Comparison of ENCODE assay signal across 10 mouse cellular contexts in genomic region chr3:38820787-38821186, GRCm38 (mm10).
DNase-seq lines count a peak whose midpoint lies in the region; ATAC-seq and TF ChIP-seq lines count a peak whose summit lies in the region.
"Had no signal": no experiment of that assay in that cellular context is flagged by ENCODE, and none has a peak within 500 bp of the region (broad histone marks: within the 10 kb centered on the region; RNA-seq: fewer than 3 reads in every experiment).

No protein-coding gene starts in this region.

- H3K27me3 ChIP-seq in hindbrain, embryonic 13.5 days, result no peaks in the 10 kb centered on the region
- H3K27me3 ChIP-seq in midbrain, embryonic 16.5 days (ENCODE audit: control insufficient read depth, insufficient read depth, low read depth, low read length), result no peaks in the 10 kb centered on the region
- H3K27me3 ChIP-seq in intestine, embryonic 16.5 days (replicated peaks; ENCODE audit: control insufficient read depth, insufficient read depth, low read length), result no peaks in the 10 kb centered on the region

- no peak for DNase-seq in gastrocnemius, adult 2 months
- DNase-seq in gastrocnemius, postnatal 4 days (ENCODE audit: low spot score in 2 of 2), result no peak
- DNase-seq in brain, embryonic 14.5 days (ENCODE audit: low read depth), result peak; percentile 58
- DNase-seq in heart, postnatal 14 days, result no peak
- DNase-seq: adrenal gland, adult 2 months; lung, postnatal 14 days had no signal

- H3K36me3 ChIP-seq in hindbrain, embryonic 13.5 days, result no peaks in the 10 kb centered on the region
- H3K36me3 ChIP-seq in midbrain, embryonic 16.5 days (ENCODE audit: control insufficient read depth, insufficient read depth, low read length), result no peaks in the 10 kb centered on the region
- H3K36me3 ChIP-seq in intestine, embryonic 16.5 days (ENCODE audit: control insufficient read depth, insufficient read depth, low read length), result no peaks in the 10 kb centered on the region

- H3K27ac ChIP-seq in gastrocnemius, adult 2 months, result peak overlapping the region; percentile 48
- 0 out of 2 replicates have a peak overlapping the region, but pooled peaks have one; percentile 27 for H3K27ac ChIP-seq in hindbrain, embryonic 13.5 days
- no peak overlapping the region for H3K27ac ChIP-seq in midbrain, embryonic 16.5 days (ENCODE audit: low read length)
- H3K27ac ChIP-seq in intestine, embryonic 16.5 days (ENCODE audit: low read length), result no peak overlapping the region

- 37% methylated on average over 9 of the region's 9 CpGs for WGBS in hindbrain, embryonic 13.5 days
- WGBS in midbrain, embryonic 16.5 days, result 30% methylated on average over 9 of the region's 9 CpGs
- 38% methylated on average over 9 of the region's 9 CpGs for WGBS in intestine, embryonic 16.5 days

- H3K4me3 ChIP-seq in gastrocnemius, adult 2 months, result no peak overlapping the region
- no peak overlapping the region for H3K4me3 ChIP-seq in hindbrain, embryonic 13.5 days
- no peak overlapping the region for H3K4me3 ChIP-seq in midbrain, embryonic 16.5 days (ENCODE audit: low read depth, low read length)
- H3K4me3 ChIP-seq in intestine, embryonic 16.5 days (ENCODE audit: low read length), result no peak overlapping the region

- peaks cover 16% of the 10 kb centered on the region for H3K4me1 ChIP-seq in hindbrain, embryonic 13.5 days (replicated peaks)
- peaks cover 10% of the 10 kb centered on the region; the same call in 1 of the 2 replicates for H3K4me1 ChIP-seq in midbrain, embryonic 16.5 days (ENCODE audit: control insufficient read depth, insufficient read depth, low read length)
- no peaks in the 10 kb centered on the region for H3K4me1 ChIP-seq in intestine, embryonic 16.5 days (ENCODE audit: control insufficient read depth, insufficient read depth, low read length)

- H3K4me2 ChIP-seq in hindbrain, embryonic 13.5 days, result peak overlapping the region; percentile 32; the same call in 1 of the 2 replicates
- H3K4me2 ChIP-seq in midbrain, embryonic 16.5 days (ENCODE audit: low read length), result peak overlapping the region; percentile 21; the same call in 1 of the 2 replicates
- no peak overlapping the region for H3K4me2 ChIP-seq in intestine, embryonic 16.5 days (ENCODE audit: low read depth, low read length)
- H3K4me2 ChIP-seq: heart, embryonic 11.5 days had no signal

- no peak for TF ChIP-seq CTCF in gastrocnemius, adult 2 months (IDR thresholded peaks at IDR 0.05)
- TF ChIP-seq CTCF in brain, embryonic 14.5 days (IDR thresholded peaks at IDR 0.05; ENCODE audit: borderline replicate concordance, extremely low read depth, insufficient read depth, insufficient read length), result no peak

- no peak overlapping the region; the same call in 1 of the 2 replicates for H3K9ac ChIP-seq in hindbrain, embryonic 13.5 days
- H3K9ac ChIP-seq in midbrain, embryonic 16.5 days (ENCODE audit: low read depth, low read length), result no peak overlapping the region
- no peak overlapping the region for H3K9ac ChIP-seq in intestine, embryonic 16.5 days (ENCODE audit: low read depth, low read length)

- peak; percentile 74; the same call in 1 of the 2 replicates for ATAC-seq in hindbrain, embryonic 13.5 days (ENCODE audit: low FRiP score)
- ATAC-seq in midbrain, embryonic 16.5 days, result peak; percentile 63; the same call in 1 of the 2 replicates
- ATAC-seq in intestine, embryonic 16.5 days, result no peak

- H3K9me3 ChIP-seq in hindbrain, embryonic 13.5 days, result no peaks in the 10 kb centered on the region
- no peaks in the 10 kb centered on the region for H3K9me3 ChIP-seq in midbrain, embryonic 16.5 days (replicated peaks; ENCODE audit: control insufficient read depth, low read length, poor library complexity, severe bottlenecking)
- no peaks in the 10 kb centered on the region for H3K9me3 ChIP-seq in intestine, embryonic 16.5 days (ENCODE audit: control insufficient read depth, low read length)

- intact Hi-C loops in gastrocnemius, adult 2 months (cut with DNase I), result no loop called here
- intact Hi-C loops in heart, postnatal 14 days (cut with DNase I), result no loop called here

- TF ChIP-seq POLR2A in brain, embryonic 14.5 days (IDR thresholded peaks at IDR 0.05; ENCODE audit: borderline replicate concordance, extremely low read depth, insufficient read depth, insufficient read length, poor library complexity, severe bottlenecking), result no peak

Comparison
In these comparisons a context has a peak if more than half of its experiments do, and no peak if none do; other contexts are left out.
1. H3K27ac ChIP-seq: peak in gastrocnemius, adult 2 months (single experiment) and hindbrain, embryonic 13.5 days (single experiment); none in midbrain, embryonic 16.5 days (single experiment) and intestine, embryonic 16.5 days (single experiment).